Mouse (Mus musculus) forebrain, embryonic 15.5 days (tissue): ENCODE data around the gene Hoxa5. TPM values are rescaled to one million over a fixed set of nuclear protein-coding genes. Genes with fewer than 3 reads are reported as not detected.

Experiments used
- ATAC-seq: fragments of 200-750 bp; cut with Nextera tagmentation; replicated peaks from 2 replicates; pipeline ENCODE4 v1.8.0; 2017; ENCODE audit warnings: mild to moderate bottlenecking, moderate TSS enrichment, moderate library complexity
- H3K27ac ChIP-seq: fragments of 300-500 bp; sonication (generic); replicated peaks from 2 replicates; pipeline ENCODE4 v1.5.1; 2015; ENCODE audit warnings: mild to moderate bottlenecking, inconsistent platforms
- H3K27me3 ChIP-seq: fragments of 300-500 bp; sonication (generic); 2 replicates; pipeline ENCODE4 v1.6.1; 2015; ENCODE audit warnings: inconsistent platforms
- H3K36me3 ChIP-seq: fragments of 300-500 bp; sonication (generic); 2 replicates; pipeline ENCODE4 v1.6.1; 2015; ENCODE audit warnings: mild to moderate bottlenecking, inconsistent platforms
- H3K4me1 ChIP-seq: fragments of 300-500 bp; sonication (generic); 2 replicates; pipeline ENCODE4 v1.6.1; 2015; ENCODE audit warnings: inconsistent platforms
- H3K4me2 ChIP-seq: fragments of 300-500 bp; sonication (generic); replicated peaks from 2 replicates; pipeline ENCODE4 v1.6.1; 2015; ENCODE audit warnings: mild to moderate bottlenecking, inconsistent platforms
- H3K4me3 ChIP-seq: fragments of 300-500 bp; sonication (generic); 2 replicates; pipeline ENCODE4 v1.5.1; 2015; ENCODE audit warnings: mild to moderate bottlenecking, inconsistent platforms
- H3K9ac ChIP-seq: fragments of 300-500 bp; sonication (generic); replicated peaks from 2 replicates; pipeline ENCODE4 v1.6.1; 2015; ENCODE audit warnings: mild to moderate bottlenecking, inconsistent platforms
- H3K9me3 ChIP-seq: fragments of 300-500 bp; sonication (generic); 2 replicates; pipeline ENCODE4 v1.6.1; 2016; ENCODE audit warnings: inconsistent platforms
- WGBS: fragments of 180-500 bp; shearing (Covaris S2); methylation state at CpG from one replicate; pipeline ENCODE4 v1.1.7; 2015; ENCODE audit warnings: mixed read lengths; 5-methylcytosine and 5-hydroxymethylcytosine counted together
- polyA plus RNA-seq: library from polyadenylated mRNA; unstranded; fragments of >200 nt; fragmentation: Nextera tagmentation; extraction: Ambion mirVana; gene quantifications from 2 replicates; pipeline ENCODE4 v1.2.1, GENCODE M21; 2015

Gene Hoxa5
- polyA plus RNA-seq, 1 experiment from 2014 or later: not detected

GRCm38 (mm10) chr6:52229558-52230416 lies 25.4 kb upstream of the Hoxa5 start:
- WGBS: 2% methylated on average over 44 of the region's 44 CpGs

DNA sequence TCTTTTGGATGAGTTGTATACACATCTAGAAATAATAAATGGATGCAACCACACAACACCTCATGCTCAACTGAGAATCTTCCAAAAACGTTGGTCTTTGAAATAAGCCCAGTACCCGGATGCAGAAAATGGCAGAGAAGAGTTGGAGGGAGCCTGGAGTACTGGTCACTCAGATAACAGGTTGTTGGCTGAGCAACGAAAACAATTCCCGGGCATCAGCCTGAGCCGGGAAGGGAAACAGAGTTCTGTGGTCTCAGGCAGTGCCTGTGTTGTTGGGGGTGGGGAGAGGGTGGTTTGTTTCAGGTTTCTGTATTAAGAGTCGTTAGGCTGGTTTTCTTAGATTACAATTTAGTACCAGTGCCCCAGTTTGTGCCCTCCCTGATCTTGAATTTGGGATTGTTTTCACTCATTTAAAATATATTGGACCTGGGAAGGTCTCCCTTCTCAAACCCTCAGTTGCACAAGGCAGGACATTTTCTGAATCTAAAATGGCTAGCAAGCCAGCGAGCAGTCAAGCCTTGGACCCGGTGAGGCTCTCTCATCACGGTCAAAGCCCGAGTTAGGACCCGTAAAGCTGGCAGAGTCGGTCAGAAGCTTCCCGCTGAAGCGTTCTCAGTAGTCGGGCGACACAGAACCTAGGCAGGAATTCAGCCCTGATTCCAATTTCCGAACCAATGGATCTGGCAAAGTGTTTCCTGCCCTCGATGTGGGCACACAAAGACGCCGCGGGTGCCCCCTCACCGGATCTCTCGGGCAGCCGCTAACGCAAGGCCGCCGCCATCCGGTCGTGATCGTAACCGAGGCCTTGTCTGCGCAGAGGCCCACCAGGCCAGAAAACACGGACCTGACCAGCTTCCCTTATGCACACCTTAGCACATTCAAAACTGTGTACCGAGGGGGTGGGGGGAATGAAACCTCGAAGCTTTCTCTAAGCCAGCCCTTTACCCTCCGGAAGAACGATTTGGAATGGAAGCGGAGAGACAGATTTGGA lies 24.4 kb upstream of the Hoxa5 start:
- no peaks in the 10 kb centered on the region for H3K9me3 ChIP-seq
- no peak for ATAC-seq
- H3K4me1 ChIP-seq: no peaks in the 10 kb centered on the region
- no peak overlapping the region for H3K9ac ChIP-seq
- no peaks in the 10 kb centered on the region for H3K36me3 ChIP-seq
- H3K4me3 ChIP-seq: no peak overlapping the region
- no peak overlapping the region for H3K27ac ChIP-seq
- under 1% methylated on average over 38 of the region's 38 CpGs for WGBS
- peaks cover 96% of the 10 kb centered on the region for H3K27me3 ChIP-seq
- no peak overlapping the region for H3K4me2 ChIP-seq

More at GRCm38 (mm10) chr6:52229558-52230416, 25.4 kb upstream of the Hoxa5 start:
- no peak for ATAC-seq
- no peaks in the 10 kb centered on the region for H3K9me3 ChIP-seq
- H3K27ac ChIP-seq: no peak overlapping the region
- H3K4me1 ChIP-seq: no peaks in the 10 kb centered on the region
- peaks cover 96% of the 10 kb centered on the region for H3K27me3 ChIP-seq
- H3K4me3 ChIP-seq: no peak overlapping the region
- H3K36me3 ChIP-seq: no peaks in the 10 kb centered on the region
- no peak overlapping the region for H3K4me2 ChIP-seq
- H3K9ac ChIP-seq: no peak overlapping the region

GRCm38 (mm10) chr6:52227470-52228222 lies 23.3 kb upstream of the Hoxa5 start:
- no peak overlapping the region for H3K27ac ChIP-seq
- no peak overlapping the region for H3K4me2 ChIP-seq
- no peak overlapping the region for H3K4me3 ChIP-seq
- H3K36me3 ChIP-seq: no peaks in the 10 kb centered on the region
- H3K27me3 ChIP-seq: peaks cover 96% of the 10 kb centered on the region
- H3K9me3 ChIP-seq: no peaks in the 10 kb centered on the region
- WGBS: 3% methylated on average over 11 of the region's 11 CpGs
- H3K9ac ChIP-seq: no peak overlapping the region
- no peaks in the 10 kb centered on the region for H3K4me1 ChIP-seq
- no peak for ATAC-seq

GRCm38 (mm10) chr6:52226569-52227257 lies 22.3 kb upstream of the Hoxa5 start:
- WGBS: 3% methylated on average over 26 of the region's 26 CpGs
- ATAC-seq: no peak

DNA sequence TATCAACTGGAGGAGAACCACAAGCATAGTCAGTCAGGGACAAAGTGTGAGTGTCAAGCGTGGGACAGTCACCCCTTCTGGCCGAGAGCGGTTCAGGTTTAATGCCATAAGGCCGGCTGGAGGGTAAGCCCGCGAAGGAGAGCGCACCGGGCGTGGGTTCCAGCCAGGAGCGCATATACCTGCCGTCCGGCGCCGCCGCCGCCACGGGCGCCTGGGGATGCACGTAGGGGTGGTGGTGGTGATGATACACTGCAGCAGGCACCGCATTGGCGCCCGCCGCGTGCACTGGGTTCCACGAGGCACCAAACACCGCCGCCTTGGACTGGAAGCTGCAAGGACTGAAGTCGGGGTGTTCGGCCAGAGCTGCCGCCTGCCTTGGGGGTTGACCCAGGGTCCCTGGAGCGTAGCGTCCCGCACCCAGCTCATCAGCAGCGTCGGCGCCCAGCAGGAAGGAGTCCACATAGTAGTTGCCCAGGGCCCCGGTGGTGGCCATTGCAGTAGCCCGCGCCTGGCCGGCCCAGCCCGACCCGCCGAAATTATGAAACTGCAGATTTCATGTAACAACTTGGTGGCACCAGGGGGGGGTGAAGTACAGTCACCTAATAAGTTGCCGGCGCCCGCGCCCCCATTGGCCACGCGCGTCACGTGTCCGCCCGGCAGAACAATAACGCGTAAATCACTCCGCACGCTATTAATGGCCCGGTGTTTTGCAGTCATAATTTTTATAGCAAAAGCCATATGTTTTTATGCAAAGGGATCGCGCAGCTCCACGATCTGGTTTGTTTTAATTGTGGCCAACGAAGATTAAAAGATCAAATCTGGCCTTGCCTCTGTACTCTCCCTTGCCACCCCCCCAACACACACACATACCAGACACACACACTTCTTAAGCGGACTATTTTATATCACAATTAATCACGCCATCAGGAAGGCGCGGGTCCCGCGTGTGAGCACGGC lies 21.5 kb upstream of the Hoxa5 start:
- Histone ChIP-seq H3K4me3 (no peak overlapping the region), H3K27me3 (peaks cover 98% of the 10 kb centered on the region), H3K36me3 (no peaks in the 10 kb centered on the region), H3K9me3 (no peaks in the 10 kb centered on the region), H3K9ac (no peak overlapping the region), H3K27ac (no peak overlapping the region), H3K4me2 (no peak overlapping the region), H3K4me1 (peaks cover 7% of the 10 kb centered on the region)
- no peak for ATAC-seq
- 2% methylated on average over 69 of the region's 69 CpGs for WGBS

More at GRCm38 (mm10) chr6:52226569-52227257, 22.3 kb upstream of the Hoxa5 start:
- Histone ChIP-seq H3K4me2 (no peak overlapping the region), H3K4me1 (peaks cover 1% of the 10 kb centered on the region; the same call in 1 of the 2 replicates), H3K27me3 (peaks cover 96% of the 10 kb centered on the region), H3K36me3 (no peaks in the 10 kb centered on the region), H3K9me3 (no peaks in the 10 kb centered on the region), H3K27ac (no peak overlapping the region), H3K4me3 (no peak overlapping the region), H3K9ac (no peak overlapping the region)

DNA sequence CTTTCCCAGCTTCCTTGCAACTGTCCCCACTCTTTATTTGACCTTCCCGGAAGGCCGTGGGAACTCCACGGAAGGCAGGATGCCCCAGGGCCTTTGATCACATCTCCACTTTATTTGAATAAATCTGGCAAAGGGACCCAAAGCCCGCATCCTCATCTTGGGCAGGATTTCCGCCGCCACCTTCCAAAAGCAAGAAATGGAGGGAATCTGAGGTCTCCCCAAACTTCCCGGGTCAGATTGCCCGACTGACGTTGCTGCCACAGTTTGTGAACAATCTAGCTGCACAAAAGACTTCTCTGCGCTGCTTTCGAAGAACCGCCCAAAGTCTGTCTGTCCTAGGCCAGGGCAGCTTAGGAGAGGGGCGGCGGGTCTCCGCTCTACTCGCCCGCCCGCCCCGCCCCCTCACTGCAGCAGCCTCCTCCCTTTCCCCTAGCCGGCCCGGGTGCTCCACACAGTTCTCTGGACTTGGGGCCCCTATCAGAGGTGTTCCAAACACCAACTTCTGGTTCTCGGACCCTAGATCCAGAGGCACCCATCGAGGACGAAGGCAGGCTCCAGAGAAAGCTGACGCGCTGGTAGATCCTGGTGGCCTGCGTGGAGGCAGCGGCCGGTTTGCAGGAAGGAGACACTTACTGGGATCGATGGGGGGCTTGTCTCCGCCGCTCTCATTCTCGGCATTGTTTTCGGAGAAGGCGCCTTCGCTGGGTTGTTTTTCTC lies 20.7 kb upstream of the Hoxa5 start:
- ATAC-seq: no peak
- Histone ChIP-seq H3K4me2 (no peak overlapping the region), H3K9me3 (no peaks in the 10 kb centered on the region), H3K9ac (no peak overlapping the region), H3K27ac (no peak overlapping the region), H3K27me3 (peaks cover 98% of the 10 kb centered on the region), H3K4me3 (no peak overlapping the region), H3K36me3 (no peaks in the 10 kb centered on the region), H3K4me1 (peaks cover 7% of the 10 kb centered on the region)
- WGBS: 2% methylated on average over 36 of the region's 36 CpGs

DNA sequence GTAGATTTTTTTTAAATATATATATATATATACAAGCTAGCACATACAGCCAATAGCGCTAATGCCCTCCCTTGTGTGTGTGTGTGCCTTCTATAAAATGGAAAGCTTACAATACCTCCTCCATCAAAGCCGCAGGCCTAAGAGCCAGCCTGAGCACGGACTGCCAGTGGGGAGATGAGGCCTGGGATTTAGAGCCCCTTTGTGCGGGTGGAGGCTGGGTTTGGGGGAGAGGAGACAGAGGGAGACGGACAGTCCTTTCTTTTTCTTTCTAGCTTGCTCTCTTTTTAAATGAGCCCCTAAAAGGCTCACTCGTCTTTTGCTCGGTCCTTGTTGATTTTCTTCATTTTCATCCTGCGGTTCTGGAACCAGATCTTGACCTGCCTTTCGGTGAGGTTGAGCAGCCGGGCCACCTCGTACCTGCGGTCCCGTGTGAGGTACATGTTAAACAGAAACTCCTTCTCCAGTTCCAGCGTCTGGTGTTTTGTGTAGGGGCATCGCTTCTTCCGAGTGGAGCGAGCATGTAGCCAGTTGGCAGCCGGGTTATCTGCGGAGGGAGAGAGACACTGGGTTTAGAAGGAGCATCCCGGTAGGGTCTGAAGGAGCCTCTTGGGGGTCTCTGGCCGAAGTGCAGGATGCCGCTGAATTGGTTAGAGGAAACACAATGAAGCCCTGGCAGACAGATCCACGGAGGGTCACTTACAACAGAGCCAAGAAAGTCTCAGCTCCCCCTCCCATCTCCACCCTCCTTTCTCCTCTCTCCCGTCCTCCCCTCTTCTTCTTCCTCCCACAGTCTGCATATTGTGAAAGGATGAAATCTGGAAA lies 19.8 kb upstream of the Hoxa5 start:
- ATAC-seq: no peak
- Histone ChIP-seq H3K9me3 (no peaks in the 10 kb centered on the region), H3K9ac (no peak overlapping the region), H3K4me1 (peaks cover 7% of the 10 kb centered on the region), H3K4me2 (no peak overlapping the region), H3K27ac (no peak overlapping the region), H3K36me3 (no peaks in the 10 kb centered on the region), H3K4me3 (no peak overlapping the region), H3K27me3 (peaks cover 98% of the 10 kb centered on the region)
- WGBS: 1% methylated on average over 24 of the region's 24 CpGs

- no peak for ATAC-seq
- H3K4me2 ChIP-seq: no peak overlapping the region
- no peaks in the 10 kb centered on the region for H3K36me3 ChIP-seq
- no peak overlapping the region for H3K4me3 ChIP-seq
- no peak overlapping the region for H3K27ac ChIP-seq
- peaks cover 100% of the 10 kb centered on the region for H3K27me3 ChIP-seq
- WGBS: 12% methylated on average over 13 of the region's 13 CpGs
- no peak overlapping the region for H3K9ac ChIP-seq
- no peaks in the 10 kb centered on the region for H3K9me3 ChIP-seq
- peaks cover 7% of the 10 kb centered on the region for H3K4me1 ChIP-seq
Observed at GRCm38 (mm10) chr6:52222729-52223128, 18.3 kb upstream of the Hoxa5 start.

- no peaks in the 10 kb centered on the region for H3K9me3 ChIP-seq
- no peaks in the 10 kb centered on the region for H3K36me3 ChIP-seq
- 6% methylated on average over 21 of the region's 21 CpGs for WGBS
- peaks cover 100% of the 10 kb centered on the region for H3K27me3 ChIP-seq
- peak overlapping the region; percentile 46 for H3K4me3 ChIP-seq
- peak overlapping the region; percentile 78 for H3K4me2 ChIP-seq
- no peak overlapping the region for H3K9ac ChIP-seq
- no peak; the same call in 1 of the 2 replicates for ATAC-seq
- no peak overlapping the region for H3K27ac ChIP-seq
- peaks cover 12% of the 10 kb centered on the region for H3K4me1 ChIP-seq
Observed at GRCm38 (mm10) chr6:52221993-52222685, 17.8 kb upstream of the Hoxa5 start.
